Mouse (Mus musculus): ENCODE data around the gene Angptl2.

Gene Angptl2

GRCm38 (mm10) chr2:33230701-33231100, 14.8 kb downstream of the Angptl2 start:
- DNase-seq (ENCODE audit: low read depth, low spot score) = no peak

GRCm38 (mm10) chr2:33231788-33232187, 15.9 kb downstream of the Angptl2 start:
- no peak for DNase-seq (ENCODE audit: low read depth, low spot score)

- no peak for DNase-seq (ENCODE audit: low read depth, low spot score)
Measured at GRCm38 (mm10) chr2:33232782-33233570, 17.1 kb downstream of the Angptl2 start.

GRCm38 (mm10) chr2:33233856-33234255, 18.0 kb downstream of the Angptl2 start:
- no peak for DNase-seq (ENCODE audit: low read depth, low spot score)

GRCm38 (mm10) chr2:33234848-33235247, 19.0 kb downstream of the Angptl2 start:
- DNase-seq (ENCODE audit: low read depth, low spot score) = no peak

- DNase-seq (ENCODE audit: low read depth, low spot score) = no peak
Measured at GRCm38 (mm10) chr2:33237581-33237980, 21.7 kb downstream of the Angptl2 start.

- DNase-seq (ENCODE audit: low read depth, low spot score) = no peak
Measured at GRCm38 (mm10) chr2:33244880-33245279, 29.0 kb downstream of the Angptl2 start.

- DNase-seq (ENCODE audit: low read depth, low spot score) = no peak
Measured at GRCm38 (mm10) chr2:33245350-33245749, 29.5 kb downstream of the Angptl2 start.

GRCm38 (mm10) chr2:33246841-33247240, 31.0 kb downstream of the Angptl2 start:
- no peak for DNase-seq (ENCODE audit: low read depth, low spot score)

GRCm38 (mm10) chr2:33248549-33248948, 32.7 kb downstream of the Angptl2 start:
- no peak for DNase-seq (ENCODE audit: low read depth, low spot score)

- no peak for DNase-seq (ENCODE audit: low read depth, low spot score)
Measured at GRCm38 (mm10) chr2:33249922-33250633, 34.2 kb downstream of the Angptl2 start.

GRCm38 (mm10) chr2:33252751-33253150, 36.9 kb downstream of the Angptl2 start:
- no peak for DNase-seq (ENCODE audit: low read depth, low spot score)

GRCm38 (mm10) chr2:33253572-33254190, 37.8 kb downstream of the Angptl2 start:
- DNase-seq (ENCODE audit: low read depth, low spot score) = peak; percentile 53

- DNase-seq (ENCODE audit: low read depth, low spot score) = no peak
Measured at GRCm38 (mm10) chr2:33254318-33254985, 38.6 kb downstream of the Angptl2 start.

GRCm38 (mm10) chr2:33256769-33257537, 41.1 kb downstream of the Angptl2 start:
- no peak for DNase-seq (ENCODE audit: low read depth, low spot score)

GRCm38 (mm10) chr2:33260772-33261171, 44.9 kb downstream of the Angptl2 start:
- no peak for DNase-seq (ENCODE audit: low read depth, low spot score)

- no peak for DNase-seq (ENCODE audit: low read depth, low spot score)
Measured at GRCm38 (mm10) chr2:33261475-33261874, 45.6 kb downstream of the Angptl2 start.

- DNase-seq (ENCODE audit: low read depth, low spot score) = no peak
Measured at GRCm38 (mm10) chr2:33265793-33266192, 49.9 kb downstream of the Angptl2 start.

- DNase-seq (ENCODE audit: low read depth, low spot score) = no peak
Measured at GRCm38 (mm10) chr2:33267075-33267474, 51.2 kb downstream of the Angptl2 start.

GRCm38 (mm10) chr2:33268384-33269131, 52.7 kb downstream of the Angptl2 start:
- DNase-seq (ENCODE audit: low read depth, low spot score) = no peak

- DNase-seq (ENCODE audit: low read depth, low spot score) = no peak
Measured at GRCm38 (mm10) chr2:33269132-33269493, 53.2 kb downstream of the Angptl2 start.
